Mouse (Mus musculus) kidney, postnatal 0 days (tissue): ENCODE results near the gene Gm973. TPM values are rescaled to one million over a fixed set of nuclear protein-coding genes. Genes with fewer than 3 reads are reported as not detected.

Source experiments
- ATAC-seq: fragments of 200-750 bp; cut with Nextera tagmentation; replicated peaks from 2 replicates; pipeline ENCODE4 v1.8.0; 2017; ENCODE audit warnings: low read depth, moderate number of reproducible peaks, moderate TSS enrichment, moderate library complexity; ENCODE audit not compliant: low FRiP score
- DNase-seq: peaks from one replicate; pipeline ENCODE4 v3.0.0-alpha.2; 2016; ENCODE audit warnings: low spot score
- H3K27ac ChIP-seq: fragments of 300-500 bp; sonication (generic); 2 replicates; pipeline ENCODE4 v1.5.1; 2014; ENCODE audit warnings: mild to moderate bottlenecking
- H3K27me3 ChIP-seq: fragments of 300-500 bp; sonication (generic); 2 replicates; pipeline ENCODE4 v1.6.1; 2014; ENCODE audit warnings: low read length, mixed read lengths; ENCODE audit not compliant: insufficient read depth
- H3K36me3 ChIP-seq: fragments of 300-500 bp; sonication (generic); 2 replicates; pipeline ENCODE4 v1.6.1; 2014; ENCODE audit warnings: low read length, mixed read lengths; ENCODE audit not compliant: insufficient read depth
- H3K4me1 ChIP-seq: fragments of 300-500 bp; sonication (generic); replicated peaks from 2 replicates; pipeline ENCODE4 v1.6.1; 2014; ENCODE audit warnings: antibody characterized with exemption, low read length, mixed read lengths; ENCODE audit not compliant: insufficient read depth
- H3K4me2 ChIP-seq: fragments of 300-500 bp; sonication (generic); 2 replicates; pipeline ENCODE4 v1.6.1; 2014; ENCODE audit warnings: mild to moderate bottlenecking, low read length, moderate library complexity, mixed read lengths
- H3K4me3 ChIP-seq: fragments of 300-500 bp; sonication (generic); replicated peaks from 2 replicates; pipeline ENCODE4 v1.5.1; 2014; ENCODE audit warnings: low read depth, low read length
- H3K9ac ChIP-seq: fragments of 300-500 bp; sonication (generic); 2 replicates; pipeline ENCODE4 v1.6.1; 2014; ENCODE audit warnings: low read depth, low read length
- H3K9me3 ChIP-seq: fragments of 300-500 bp; sonication (generic); replicated peaks from 2 replicates; pipeline ENCODE4 v1.6.1; 2016; ENCODE audit warnings: low read length, inconsistent platforms, mixed read lengths
- CTCF ChIP-seq: IDR thresholded peaks from 2 replicates; pipeline ENCODE4 v1.5.1; 2016; ENCODE audit warnings: antibody characterized with exemption, low read depth, mild to moderate bottlenecking, moderate library complexity
- WGBS: fragments of 180-500 bp; shearing (Covaris S2); extraction: QIAGEN DNeasy Blood & Tissue Kit; methylation state at CpG from one replicate; pipeline ENCODE4 v1.1.7; 2014; 5-methylcytosine and 5-hydroxymethylcytosine counted together
- polyA plus RNA-seq: library from polyadenylated mRNA; unstranded; fragments of >200 nt; fragmentation: Nextera tagmentation; extraction: Ambion mirVana; gene quantifications from 2 replicates; pipeline ENCODE4 v1.2.1, GENCODE M21; 2015

The Gm973 gene
- polyA plus RNA-seq, 1 experiment from 2014 or later: 2.5 TPM

- ATAC-seq (no peak), DNase-seq (no peak)
- Histone ChIP-seq H3K4me3 (no peak overlapping the region), H3K27ac (no peak overlapping the region), H3K4me1 (peaks cover 5% of the 10 kb centered on the region; the same call in 1 of the 2 replicates), H3K4me2 (no peak overlapping the region), H3K9me3 (no peaks in the 10 kb centered on the region), H3K9ac (no peak overlapping the region), H3K27me3 (no peaks in the 10 kb centered on the region), H3K36me3 (no peaks in the 10 kb centered on the region)
- no peak for TF ChIP-seq CTCF
- WGBS: 91% methylated on average over 5 of the region's 5 CpGs
Measured at GRCm38 (mm10) chr1:59538381-59538780, 22.3 kb downstream of the Gm973 start.

- H3K4me2 ChIP-seq: no peak overlapping the region
- no peaks in the 10 kb centered on the region for H3K36me3 ChIP-seq
- no peak overlapping the region for H3K4me3 ChIP-seq
- no peak overlapping the region for H3K9ac ChIP-seq
- H3K4me1 ChIP-seq: no peaks in the 10 kb centered on the region
- H3K27me3 ChIP-seq: no peaks in the 10 kb centered on the region
- TF ChIP-seq CTCF: no peak
- no peaks in the 10 kb centered on the region for H3K9me3 ChIP-seq
- H3K27ac ChIP-seq: no peak overlapping the region
- 71% methylated on average over 19 of the region's 19 CpGs for WGBS
- no peak for ATAC-seq
- no peak for DNase-seq
Measured at GRCm38 (mm10) chr1:59540537-59541148, 24.6 kb downstream of the Gm973 start.

- H3K27ac ChIP-seq: no peak overlapping the region
- 86% methylated on average over 16 of the region's 16 CpGs for WGBS
- no peaks in the 10 kb centered on the region for H3K36me3 ChIP-seq
- ATAC-seq (no peak), DNase-seq (no peak)
- H3K27me3 ChIP-seq: no peaks in the 10 kb centered on the region
- H3K9ac ChIP-seq: no peak overlapping the region
- H3K4me2 ChIP-seq: no peak overlapping the region
- H3K4me3 ChIP-seq: no peak overlapping the region
- no peak for TF ChIP-seq CTCF
- no peaks in the 10 kb centered on the region for H3K9me3 ChIP-seq
- H3K4me1 ChIP-seq: no peaks in the 10 kb centered on the region
Measured at GRCm38 (mm10) chr1:59541271-59542020, 25.4 kb downstream of the Gm973 start.

- Histone ChIP-seq H3K9me3 (no peaks in the 10 kb centered on the region), H3K4me1 (no peaks in the 10 kb centered on the region), H3K4me2 (no peak overlapping the region), H3K27me3 (no peaks in the 10 kb centered on the region), H3K27ac (no peak overlapping the region), H3K9ac (no peak overlapping the region), H3K36me3 (no peaks in the 10 kb centered on the region), H3K4me3 (no peak overlapping the region)
- 59% methylated on average over 6 of the region's 6 CpGs for WGBS
- no peak for ATAC-seq
- TF ChIP-seq CTCF: no peak
- DNase-seq: no peak
Measured at GRCm38 (mm10) chr1:59542231-59542630, 26.2 kb downstream of the Gm973 start.

GRCm38 (mm10) chr1:59543911-59544310 is 27.8 kb downstream of the Gm973 start:
- H3K4me2 ChIP-seq: no peak overlapping the region
- no peak overlapping the region for H3K9ac ChIP-seq
- H3K9me3 ChIP-seq: no peaks in the 10 kb centered on the region
- DNase-seq: no peak
- TF ChIP-seq CTCF: no peak
- no peak for ATAC-seq
- no peaks in the 10 kb centered on the region for H3K27me3 ChIP-seq
- H3K27ac ChIP-seq: no peak overlapping the region
- H3K4me3 ChIP-seq: no peak overlapping the region
- no peaks in the 10 kb centered on the region; the same call in 1 of the 2 replicates for H3K4me1 ChIP-seq
- H3K36me3 ChIP-seq: no peaks in the 10 kb centered on the region
- 71% methylated on average over 8 of the region's 8 CpGs for WGBS

- no peaks in the 10 kb centered on the region for H3K36me3 ChIP-seq
- no peak for ATAC-seq
- H3K9me3 ChIP-seq: no peaks in the 10 kb centered on the region
- TF ChIP-seq CTCF: no peak
- DNase-seq: no peak
- 86% methylated on average over 5 of the region's 5 CpGs for WGBS
- no peaks in the 10 kb centered on the region; the same call in 1 of the 2 replicates for H3K4me1 ChIP-seq
- no peak overlapping the region for H3K4me2 ChIP-seq
- H3K27me3 ChIP-seq: no peaks in the 10 kb centered on the region
- H3K4me3 ChIP-seq: no peak overlapping the region
- H3K9ac ChIP-seq: no peak overlapping the region
- H3K27ac ChIP-seq: no peak overlapping the region
Measured at GRCm38 (mm10) chr1:59548486-59548885, 32.4 kb downstream of the Gm973 start.
